Mouse (Mus musculus): ENCODE results near the gene Lamc3. TPM values are rescaled to one million over a fixed set of nuclear protein-coding genes. Genes with fewer than 3 reads are reported as not detected.
A peak's percentile ranks its signal among the peaks of the same experiment; 100 is the strongest.

Lamc3 gene
- total RNA-seq, 2 experiments from 2014 or later: not detected

- ATAC-seq (ENCODE audit: poor library complexity, severe bottlenecking): no peak
Observed at GRCm38 (mm10) chr2:31925936-31926335, 38.8 kb downstream of the Lamc3 start.

GRCm38 (mm10) chr2:31929664-31930063 lies 42.6 kb downstream of the Lamc3 start:
- ATAC-seq (ENCODE audit: poor library complexity, severe bottlenecking): no peak

- ATAC-seq (ENCODE audit: poor library complexity, severe bottlenecking): no peak
Observed at GRCm38 (mm10) chr2:31934551-31934950, 47.5 kb downstream of the Lamc3 start.

- ATAC-seq (ENCODE audit: poor library complexity, severe bottlenecking): no peak
Observed at GRCm38 (mm10) chr2:31935054-31935453, 48.0 kb downstream of the Lamc3 start.

GRCm38 (mm10) chr2:31938298-31938697 lies 51.2 kb downstream of the Lamc3 start:
- no peak for ATAC-seq (ENCODE audit: poor library complexity, severe bottlenecking)

GRCm38 (mm10) chr2:31943011-31943410 lies 55.9 kb downstream of the Lamc3 start:
- no peak for ATAC-seq (ENCODE audit: poor library complexity, severe bottlenecking)

- ATAC-seq (ENCODE audit: poor library complexity, severe bottlenecking): no peak
Observed at GRCm38 (mm10) chr2:31945580-31945979, 58.5 kb downstream of the Lamc3 start.

- ATAC-seq (ENCODE audit: poor library complexity, severe bottlenecking): no peak
Observed at GRCm38 (mm10) chr2:31948392-31948791, 61.3 kb downstream of the Lamc3 start.

GRCm38 (mm10) chr2:31948801-31949200 lies 61.7 kb downstream of the Lamc3 start:
- ATAC-seq (ENCODE audit: poor library complexity, severe bottlenecking): no peak

- ATAC-seq (ENCODE audit: poor library complexity, severe bottlenecking): peak; percentile 51
Observed at GRCm38 (mm10) chr2:31950058-31950871, 63.2 kb downstream of the Lamc3 start, which contains the start of gene Aif1l. TSS of gene Aif1l (plus strand) at chr2:31950139.

GRCm38 (mm10) chr2:31950966-31951365 lies 63.9 kb downstream of the Lamc3 start:
- no peak for ATAC-seq (ENCODE audit: poor library complexity, severe bottlenecking)

- no peak for ATAC-seq (ENCODE audit: poor library complexity, severe bottlenecking)
Observed at GRCm38 (mm10) chr2:31952236-31952635, 65.1 kb downstream of the Lamc3 start.

GRCm38 (mm10) chr2:31952725-31953124 lies 65.6 kb downstream of the Lamc3 start:
- ATAC-seq (ENCODE audit: poor library complexity, severe bottlenecking): no peak

GRCm38 (mm10) chr2:31953687-31954086 lies 66.6 kb downstream of the Lamc3 start:
- no peak for ATAC-seq (ENCODE audit: poor library complexity, severe bottlenecking)

GRCm38 (mm10) chr2:31954779-31955181 lies 67.7 kb downstream of the Lamc3 start:
- ATAC-seq (ENCODE audit: poor library complexity, severe bottlenecking): no peak

- ATAC-seq (ENCODE audit: poor library complexity, severe bottlenecking): no peak
Observed at GRCm38 (mm10) chr2:31955686-31956085, 68.6 kb downstream of the Lamc3 start.

- no peak for ATAC-seq (ENCODE audit: poor library complexity, severe bottlenecking)
Observed at GRCm38 (mm10) chr2:31957211-31957610, 70.1 kb downstream of the Lamc3 start.

- ATAC-seq (ENCODE audit: poor library complexity, severe bottlenecking): no peak
Observed at GRCm38 (mm10) chr2:31960986-31961385, 73.9 kb downstream of the Lamc3 start.

GRCm38 (mm10) chr2:31961791-31962222 lies 74.7 kb downstream of the Lamc3 start:
- no peak for ATAC-seq (ENCODE audit: poor library complexity, severe bottlenecking)

GRCm38 (mm10) chr2:31962501-31963224 lies 75.6 kb downstream of the Lamc3 start:
- ATAC-seq (ENCODE audit: poor library complexity, severe bottlenecking): no peak

- ATAC-seq (ENCODE audit: poor library complexity, severe bottlenecking): no peak
Observed at GRCm38 (mm10) chr2:31963491-31963890, 76.4 kb downstream of the Lamc3 start.

GRCm38 (mm10) chr2:31964191-31964590 lies 77.1 kb downstream of the Lamc3 start:
- no peak for ATAC-seq (ENCODE audit: poor library complexity, severe bottlenecking)
